Mouse (Mus musculus): ENCODE measurements around the gene Ccdc107.

The Ccdc107 gene

GRCm38 (mm10) chr4:43492821-43493185, at the start of gene Ccdc107:
Gene Ccdc107, plus strand, starts transcription at chr4:43492900.
- peak; percentile 97 for DNase-seq (ENCODE audit: low spot score)

DNA sequence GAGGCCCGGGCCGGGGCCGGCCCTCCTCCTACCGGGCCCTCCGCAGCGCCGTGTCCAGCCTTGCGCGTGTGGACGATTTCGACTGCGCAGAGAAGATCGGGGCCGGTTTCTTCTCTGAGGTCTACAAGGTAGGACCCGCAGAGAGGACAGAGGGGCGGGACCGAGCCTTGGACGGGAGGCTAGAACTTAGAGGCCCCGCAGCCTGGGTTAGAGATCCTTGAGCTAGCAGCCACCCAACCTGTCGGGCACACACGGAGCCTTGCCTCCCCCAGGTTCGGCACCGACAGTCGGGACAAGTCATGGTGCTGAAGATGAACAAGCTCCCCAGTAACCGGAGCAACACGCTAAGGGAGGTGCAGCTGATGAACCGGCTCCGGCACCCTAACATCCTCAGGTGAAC, 49.2 kb upstream of the Ccdc107 start:
- DNase-seq (ENCODE audit: low spot score) = peak; percentile 27

- DNase-seq (ENCODE audit: low spot score) = no peak
Measured at GRCm38 (mm10) chr4:43447251-43447650, 45.4 kb upstream of the Ccdc107 start.

- no peak for DNase-seq (ENCODE audit: low spot score)
Measured at GRCm38 (mm10) chr4:43448554-43448953, 44.1 kb upstream of the Ccdc107 start.

DNA sequence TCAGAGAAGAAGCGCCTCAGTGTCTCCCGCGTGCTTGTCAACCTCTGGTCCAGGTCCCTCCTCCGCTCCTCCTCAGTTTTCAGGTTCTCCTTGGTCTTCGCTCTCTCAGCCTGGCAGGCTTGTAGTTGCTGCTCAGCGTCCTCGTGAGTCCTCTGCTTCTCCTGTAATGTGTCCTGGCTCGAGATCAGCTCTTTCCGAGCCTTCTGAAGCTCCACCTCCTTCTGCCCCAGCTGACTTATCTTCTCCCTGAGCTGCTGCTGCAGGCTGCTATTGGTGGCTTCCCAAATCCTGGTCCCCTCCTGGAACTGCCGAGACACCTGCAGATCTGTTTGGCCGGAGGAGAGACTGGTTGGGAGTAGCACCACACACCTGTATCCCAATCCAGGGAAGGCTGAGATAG, 40.4 kb upstream of the Ccdc107 start:
- DNase-seq (ENCODE audit: low spot score) = no peak

DNA sequence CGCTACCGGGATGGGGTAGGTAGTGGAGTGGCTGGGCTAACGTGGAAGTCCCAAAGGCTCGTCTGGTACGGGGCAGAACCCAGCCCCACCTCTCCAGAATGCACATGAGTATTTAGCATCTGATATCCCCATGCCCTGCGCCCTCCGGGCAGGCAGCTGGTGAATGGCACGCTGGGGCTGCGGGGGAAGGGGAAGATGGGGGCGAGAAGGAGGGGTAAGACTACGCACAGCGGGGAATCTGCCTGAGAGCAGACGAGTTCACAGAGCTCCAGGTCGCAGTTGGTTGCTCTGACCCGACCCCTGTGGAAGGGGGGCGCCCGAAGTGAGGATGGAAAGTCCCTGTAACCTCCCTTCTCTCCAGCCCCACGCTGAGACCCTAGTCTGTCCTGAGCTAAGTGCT, 39.3 kb upstream of the Ccdc107 start:
- DNase-seq (ENCODE audit: low spot score) = no peak

DNA sequence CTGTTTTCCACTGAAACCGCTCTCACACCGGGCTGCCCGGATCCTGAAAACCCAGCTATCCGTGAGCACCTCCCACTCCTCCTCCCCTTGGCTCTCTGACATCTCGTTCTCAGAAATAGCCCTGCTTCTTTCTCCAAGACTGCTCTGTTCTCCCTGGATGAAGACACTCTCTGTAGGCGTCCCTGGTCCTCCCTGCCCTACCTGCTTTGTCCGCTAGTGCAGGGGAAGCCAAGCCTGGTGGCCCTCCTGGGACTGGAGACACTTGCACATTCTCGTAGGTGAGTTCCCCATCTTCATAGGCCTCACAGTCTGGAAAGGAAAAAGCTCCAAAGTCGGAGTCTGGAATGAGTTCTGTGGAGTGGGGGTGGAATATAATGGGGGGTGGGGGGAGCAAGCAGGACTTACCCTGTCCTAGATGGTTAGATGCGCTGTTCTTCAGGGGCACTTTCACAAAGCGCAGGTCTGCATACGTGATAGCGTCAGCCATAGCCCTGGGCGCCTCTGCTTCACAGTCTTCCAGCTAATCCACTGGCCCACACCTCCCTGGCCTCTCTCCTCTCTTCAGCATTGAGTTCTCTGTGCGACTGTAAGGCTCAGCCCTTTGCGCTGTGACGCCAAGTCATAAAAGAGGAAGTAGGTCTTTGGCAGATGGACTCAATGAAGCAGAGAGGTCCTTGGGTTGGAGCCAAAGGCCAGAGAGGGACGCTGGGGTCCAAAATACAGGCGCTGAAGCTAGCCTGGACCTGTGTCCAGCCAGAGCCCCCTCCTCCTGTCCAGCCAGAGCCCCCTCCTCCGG, 38.5 kb upstream of the Ccdc107 start, which contains the start of gene Cd72:
Gene Cd72 (minus strand): TSS at position 588 of the 796 bp plus-strand sequence.
- DNase-seq (ENCODE audit: low spot score) = no peak

- peak; percentile 88 for DNase-seq (ENCODE audit: low spot score)
Measured at GRCm38 (mm10) chr4:43456470-43456869, 36.2 kb upstream of the Ccdc107 start.

DNA sequence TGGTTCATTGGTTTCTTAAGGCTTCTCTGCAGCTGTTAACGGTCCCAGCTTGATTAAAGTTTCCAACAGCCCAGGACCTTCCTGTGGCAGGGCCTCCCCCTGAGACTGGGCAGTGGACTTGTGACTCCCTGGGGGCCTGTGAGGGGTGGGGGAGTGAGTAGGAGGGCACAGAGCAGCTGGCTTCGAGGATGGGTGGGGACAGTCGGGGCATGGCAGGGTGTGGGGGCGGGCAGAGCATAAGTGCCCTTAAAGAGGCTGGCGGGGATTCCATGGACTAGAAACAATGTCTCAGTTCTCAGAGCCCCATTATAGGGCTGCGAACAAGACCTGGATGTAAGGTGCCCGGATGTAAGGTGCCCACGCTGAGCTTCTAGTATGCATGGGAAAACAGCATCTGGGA, 35.6 kb upstream of the Ccdc107 start:
- no peak for DNase-seq (ENCODE audit: low spot score)

DNA sequence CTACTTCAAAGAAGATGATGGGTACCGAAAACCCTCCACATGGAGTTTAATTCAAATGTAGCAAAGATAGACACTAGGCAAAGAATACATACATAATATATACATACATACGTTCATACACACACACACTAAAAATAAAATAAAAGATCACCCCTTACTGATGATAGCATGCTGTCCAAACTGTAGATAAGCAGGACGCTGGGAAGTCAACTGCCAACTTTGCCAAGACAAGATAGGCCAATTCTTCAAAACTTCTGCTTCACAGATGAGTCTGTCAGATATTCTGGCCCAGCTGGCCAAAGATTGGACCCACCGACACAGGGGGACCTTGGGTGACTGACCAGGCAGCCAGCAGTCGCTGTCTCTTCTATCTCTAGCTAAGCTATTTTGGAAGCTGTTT, 29.6 kb upstream of the Ccdc107 start:
- DNase-seq (ENCODE audit: low spot score) = no peak

DNA sequence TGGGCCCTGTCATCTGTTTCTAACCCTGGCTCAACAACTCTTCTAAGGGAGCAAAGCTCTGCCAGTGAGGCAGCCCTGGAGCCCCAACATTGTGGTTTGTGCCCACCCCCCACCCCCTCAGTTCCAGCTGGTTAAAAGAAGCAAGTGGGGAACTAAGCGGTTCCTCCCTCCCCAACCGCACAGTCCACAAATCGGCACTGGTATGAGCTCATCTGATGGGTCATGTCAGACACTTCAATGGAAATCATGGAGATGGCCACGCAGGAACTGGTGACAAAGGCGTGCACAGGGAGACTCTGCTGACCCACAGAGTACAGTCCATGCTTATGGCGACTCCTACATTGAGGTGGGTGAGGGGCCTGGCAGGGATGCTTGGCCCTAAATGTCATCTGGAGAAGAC, 26.8 kb upstream of the Ccdc107 start:
- DNase-seq (ENCODE audit: low spot score) = no peak

GRCm38 (mm10) chr4:43466872-43467271, 25.8 kb upstream of the Ccdc107 start:
- DNase-seq (ENCODE audit: low spot score) = no peak

DNA sequence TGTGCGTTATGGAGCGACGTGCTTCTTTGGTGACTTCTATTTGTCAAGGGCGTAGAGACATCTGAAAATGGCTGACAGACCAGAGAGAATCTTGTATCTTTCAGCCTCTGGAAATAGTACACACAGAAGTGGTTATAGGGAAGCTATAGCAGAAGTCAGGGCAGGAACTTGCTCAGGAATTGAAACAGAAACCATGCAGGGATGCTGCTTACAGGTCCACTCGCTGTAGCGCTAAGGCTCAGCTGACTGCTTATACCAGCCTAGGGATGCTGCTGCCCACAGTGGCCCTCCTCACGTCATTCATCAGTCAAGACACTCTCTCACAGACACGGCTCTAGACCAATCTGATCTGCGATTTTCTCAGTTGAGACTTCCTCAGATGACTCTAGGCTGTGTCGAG, 22.4 kb upstream of the Ccdc107 start:
- no peak for DNase-seq (ENCODE audit: low spot score)

DNA sequence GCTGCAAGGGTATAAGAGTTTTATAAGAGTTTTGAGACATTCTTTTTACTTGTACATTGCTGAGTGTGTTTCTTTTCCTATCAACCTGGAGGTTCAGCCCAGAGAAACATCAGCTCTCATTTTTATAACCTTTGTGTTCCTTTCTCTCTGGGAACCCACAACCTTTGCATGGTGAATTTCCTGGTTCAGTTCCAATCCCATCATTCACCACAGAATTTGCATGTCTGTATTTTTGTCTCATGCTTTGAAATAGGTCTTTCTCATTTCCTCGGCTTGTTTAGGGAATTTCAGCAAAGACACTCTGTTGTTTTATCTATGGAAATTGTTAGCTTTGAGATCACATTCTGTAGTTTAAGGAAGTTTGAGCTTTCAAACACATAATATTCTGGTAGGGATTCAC, 19.1 kb upstream of the Ccdc107 start:
- DNase-seq (ENCODE audit: low spot score) = no peak

GRCm38 (mm10) chr4:43476604-43477003, 16.1 kb upstream of the Ccdc107 start:
- peak; percentile 21 for DNase-seq (ENCODE audit: low spot score)

GRCm38 (mm10) chr4:43477857-43478533, 14.7 kb upstream of the Ccdc107 start:
- DNase-seq (ENCODE audit: low spot score) = peak; percentile 89

- DNase-seq (ENCODE audit: low spot score) = no peak
Measured at GRCm38 (mm10) chr4:43478534-43478858, 14.2 kb upstream of the Ccdc107 start.

- DNase-seq (ENCODE audit: low spot score) = peak; percentile 64
Measured at GRCm38 (mm10) chr4:43478906-43479832, 13.5 kb upstream of the Ccdc107 start.

DNA sequence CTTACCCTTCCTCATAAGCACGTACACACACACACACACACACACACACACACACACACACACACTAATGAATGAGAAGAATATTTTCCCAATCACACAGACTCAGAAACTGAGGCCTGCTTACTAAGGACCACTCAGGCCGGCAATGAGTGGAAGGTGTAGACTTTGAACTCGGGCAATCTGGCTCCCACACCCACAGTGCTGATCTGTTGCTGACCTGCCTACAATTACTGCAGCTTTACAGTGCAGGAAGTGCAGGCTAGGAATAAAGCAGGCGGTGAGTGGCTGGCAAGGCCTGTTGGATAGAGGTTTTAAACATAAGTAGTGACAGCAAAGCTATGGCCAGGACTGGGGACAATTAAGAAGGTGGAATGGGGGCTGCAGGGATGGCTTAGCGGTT, 11.7 kb upstream of the Ccdc107 start:
- DNase-seq (ENCODE audit: low spot score) = no peak

DNA sequence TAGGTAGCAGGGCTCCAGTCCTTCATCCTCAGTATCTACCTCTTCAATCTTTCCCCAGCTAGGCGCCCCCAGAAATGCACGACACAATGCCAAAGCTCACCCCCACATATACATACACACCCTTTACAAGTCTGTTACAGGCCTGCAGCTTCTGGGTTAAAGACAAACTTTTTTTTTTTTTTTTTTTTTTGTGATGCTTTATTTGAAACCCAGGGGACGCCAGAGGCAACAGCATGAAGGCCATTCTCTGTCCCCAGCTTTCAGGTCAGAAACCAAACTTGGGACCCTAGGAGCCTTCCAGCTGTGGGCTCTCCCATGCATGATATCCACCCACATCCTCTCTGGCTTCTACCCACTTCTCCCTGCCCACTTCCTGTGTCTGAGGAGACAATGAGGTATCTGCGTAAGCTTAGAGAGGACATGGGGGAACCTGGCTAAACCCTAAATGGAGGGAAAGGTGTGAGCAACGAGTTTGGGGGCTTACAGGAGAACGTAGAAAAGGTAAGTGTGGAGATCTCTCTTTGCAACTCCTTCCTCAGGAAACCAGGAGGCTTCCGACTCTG, 10.7 kb upstream of the Ccdc107 start:
- DNase-seq (ENCODE audit: low spot score) = peak; percentile 74

- peak; percentile 12 for DNase-seq (ENCODE audit: low spot score)
Measured at GRCm38 (mm10) chr4:43482591-43482990, 10.1 kb upstream of the Ccdc107 start.

DNA sequence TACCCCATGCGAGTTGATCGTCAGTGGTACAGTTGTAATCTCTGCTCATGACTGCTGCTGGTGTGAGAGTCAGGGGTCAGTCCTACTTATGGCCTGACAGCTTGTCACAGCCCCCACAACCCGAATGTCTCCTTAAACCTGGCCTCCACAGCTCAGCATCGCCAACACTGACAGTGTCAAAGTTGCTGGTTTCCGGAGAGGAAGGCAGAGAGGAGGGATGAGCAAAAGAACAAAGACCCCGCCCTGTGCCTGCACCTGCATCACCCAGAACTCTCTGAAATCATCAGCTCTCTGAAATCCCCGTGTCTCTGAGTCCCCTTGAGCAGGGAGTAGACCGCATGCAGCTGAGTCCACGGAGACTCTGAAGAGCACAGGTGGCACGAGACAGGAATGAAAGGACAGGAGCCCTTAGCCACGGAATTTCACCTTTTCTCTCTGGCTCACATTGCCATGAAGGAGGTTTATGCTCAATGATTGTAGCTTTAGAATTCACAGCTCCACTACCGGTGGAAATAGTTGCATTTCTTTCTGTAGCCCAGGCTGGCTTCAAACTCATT, 9.1 kb upstream of the Ccdc107 start, which contains the start of gene Sit1:
Gene Sit1 (minus strand): TSS at position 200 of the 557 bp plus-strand sequence.
- DNase-seq (ENCODE audit: low spot score) = peak; percentile 82

Data from T-cell, adult 2 months (primary cell).